Mouse (Mus musculus): ENCODE results near the gene Trpv2. TPM values are rescaled to one million over a fixed set of nuclear protein-coding genes. Genes with fewer than 3 reads are reported as not detected.
A peak's percentile ranks its signal among the peaks of the same experiment; 100 is the strongest.

Gene Trpv2
- polyA plus RNA-seq, 1 experiment from 2014 or later = 4.2 TPM

GRCm38 (mm10) chr11:62558961-62559646 is 15.2 kb upstream of the Trpv2 start:
- Histone ChIP-seq H3K4me2 (ENCODE audit: low read length) (no peak overlapping the region), H3K27me3 (ENCODE audit: control insufficient read depth, insufficient read depth, low read length) (no peaks in the 10 kb centered on the region), H3K4me3 (ENCODE audit: control insufficient read depth in 1 of 2, insufficient read depth in 1 of 2, low read depth in 1 of 2, low read length in 2 of 2) (no peak overlapping the region), H3K9ac (ENCODE audit: low read length) (no peak overlapping the region), H3K36me3 (ENCODE audit: control insufficient read depth, insufficient read depth, low read length) (peaks cover 8% of the 10 kb centered on the region), H3K9me3 (ENCODE audit: control insufficient read depth, low read length) (no peaks in the 10 kb centered on the region), H3K4me1 (ENCODE audit: control insufficient read depth in 2 of 2, insufficient read depth in 2 of 2, low read length in 2 of 2) (peaks cover 4 to 17% of the 10 kb centered on the region in 2 experiments), H3K27ac (replicated peaks in 1 of 2; ENCODE audit: control insufficient read depth in 1 of 2, insufficient read depth in 1 of 2, low read depth in 2 of 2, low read length in 2 of 2) (no peak overlapping the region)
- WGBS = 29% methylated on average over 6 of the region's 6 CpGs
- no peak; the same call in 1 of the 2 replicates for ATAC-seq (ENCODE audit: insufficient number of reproducible peaks, insufficient read depth, low FRiP score, low read depth)

GRCm38 (mm10) chr11:62560463-62561016 is 13.7 kb upstream of the Trpv2 start:
- Histone ChIP-seq H3K4me2 (ENCODE audit: low read length) (peak overlapping the region; percentile 63), H3K9ac (ENCODE audit: low read length) (peak overlapping the region; percentile 44; the same call in 1 of the 2 replicates), H3K27ac (replicated peaks in 1 of 2; ENCODE audit: control insufficient read depth in 1 of 2, insufficient read depth in 1 of 2, low read depth in 2 of 2, low read length in 2 of 2) (no peak overlapping the region), H3K4me3 (ENCODE audit: control insufficient read depth in 1 of 2, insufficient read depth in 1 of 2, low read depth in 1 of 2, low read length in 2 of 2) (peak overlapping the region; percentile 37 to 44), H3K9me3 (ENCODE audit: control insufficient read depth, low read length) (no peaks in the 10 kb centered on the region), H3K36me3 (ENCODE audit: control insufficient read depth, insufficient read depth, low read length) (no peaks in the 10 kb centered on the region), H3K4me1 (ENCODE audit: control insufficient read depth in 2 of 2, insufficient read depth in 2 of 2, low read length in 2 of 2) (peaks cover 4 to 6% of the 10 kb centered on the region in 2 experiments; a peak in 3 of 4 replicates), H3K27me3 (ENCODE audit: control insufficient read depth, insufficient read depth, low read length) (no peaks in the 10 kb centered on the region)
- no peak for ATAC-seq (ENCODE audit: insufficient number of reproducible peaks, insufficient read depth, low FRiP score, low read depth)
- 25% methylated on average over 43 of the region's 43 CpGs for WGBS

- Histone ChIP-seq H3K4me2 (ENCODE audit: low read length) (no peak overlapping the region), H3K4me1 (ENCODE audit: control insufficient read depth in 2 of 2, insufficient read depth in 2 of 2, low read length in 2 of 2) (peaks cover 4 to 6% of the 10 kb centered on the region in 2 experiments; a peak in 3 of 4 replicates), H3K4me3 (ENCODE audit: control insufficient read depth in 1 of 2, insufficient read depth in 1 of 2, low read depth in 1 of 2, low read length in 2 of 2) (no peak overlapping the region), H3K27ac (replicated peaks in 1 of 2; ENCODE audit: control insufficient read depth in 1 of 2, insufficient read depth in 1 of 2, low read depth in 2 of 2, low read length in 2 of 2) (no peak overlapping the region), H3K9me3 (ENCODE audit: control insufficient read depth, low read length) (no peaks in the 10 kb centered on the region), H3K36me3 (ENCODE audit: control insufficient read depth, insufficient read depth, low read length) (no peaks in the 10 kb centered on the region), H3K9ac (ENCODE audit: low read length) (no peak overlapping the region), H3K27me3 (ENCODE audit: control insufficient read depth, insufficient read depth, low read length) (no peaks in the 10 kb centered on the region)
- WGBS = 77% methylated on average over 2 of the region's 2 CpGs
- no peak for ATAC-seq (ENCODE audit: insufficient number of reproducible peaks, insufficient read depth, low FRiP score, low read depth)
These were observed 10.7 kb upstream of the Trpv2 start for GRCm38 (mm10) chr11:62563590-62563989.

DNA sequence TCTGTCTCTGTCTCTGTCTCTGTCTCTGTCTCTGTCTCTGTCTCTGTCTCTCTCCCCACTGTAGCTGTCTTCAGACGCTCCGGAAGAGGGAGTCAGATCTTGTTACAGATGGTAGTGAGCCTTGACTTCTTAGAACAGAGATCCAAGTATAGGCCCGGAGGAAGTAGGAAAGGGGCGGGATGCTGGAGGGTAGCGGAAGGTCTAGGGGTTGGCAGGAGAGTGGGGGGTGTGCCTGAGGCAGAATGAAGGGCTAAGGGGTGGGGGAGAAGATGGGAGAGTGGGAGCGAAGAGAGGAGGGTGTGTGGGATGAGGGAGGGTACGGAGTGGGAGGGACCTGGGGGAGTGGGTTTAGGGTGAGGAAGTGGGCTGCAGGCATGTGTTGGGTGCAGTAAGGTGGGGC is 8.5 kb upstream of the Trpv2 start:
- Histone ChIP-seq H3K36me3 (ENCODE audit: control insufficient read depth, insufficient read depth, low read length) (no peaks in the 10 kb centered on the region), H3K4me1 (ENCODE audit: control insufficient read depth in 2 of 2, insufficient read depth in 2 of 2, low read length in 2 of 2) (no peaks in the 10 kb centered on the region; a peak in 1 of 4 replicates), H3K9ac (ENCODE audit: low read length) (no peak overlapping the region), H3K9me3 (ENCODE audit: control insufficient read depth, low read length) (no peaks in the 10 kb centered on the region), H3K27me3 (ENCODE audit: control insufficient read depth, insufficient read depth, low read length) (no peaks in the 10 kb centered on the region), H3K4me3 (ENCODE audit: control insufficient read depth in 1 of 2, insufficient read depth in 1 of 2, low read depth in 1 of 2, low read length in 2 of 2) (no peak overlapping the region), H3K4me2 (ENCODE audit: low read length) (no peak overlapping the region), H3K27ac (replicated peaks in 1 of 2; ENCODE audit: control insufficient read depth in 1 of 2, insufficient read depth in 1 of 2, low read depth in 2 of 2, low read length in 2 of 2) (no peak overlapping the region)
- no peak for ATAC-seq (ENCODE audit: insufficient number of reproducible peaks, insufficient read depth, low FRiP score, low read depth)
- 61% methylated on average over 7 of the region's 7 CpGs for WGBS

DNA sequence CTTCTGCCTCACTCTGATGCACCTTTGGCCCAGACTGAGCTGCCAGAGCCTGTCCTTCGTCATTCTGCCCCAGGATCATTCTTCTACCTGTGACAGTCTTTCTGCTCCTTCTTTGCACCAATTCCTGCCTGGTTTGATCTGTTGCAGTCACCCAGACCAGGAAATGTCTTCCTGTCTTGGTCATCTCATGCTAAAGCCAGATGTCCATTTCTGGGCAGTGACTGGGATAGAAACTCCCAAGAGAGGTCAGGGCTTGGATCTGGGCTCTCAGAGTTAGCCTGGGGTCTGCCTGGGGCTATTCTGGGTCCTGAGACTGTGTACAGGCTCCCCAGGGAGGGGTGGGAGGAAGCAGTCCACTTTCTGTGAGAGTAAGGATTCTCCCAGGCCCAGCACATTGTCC is 8.1 kb upstream of the Trpv2 start:
- Histone ChIP-seq H3K27ac (replicated peaks in 1 of 2; ENCODE audit: control insufficient read depth in 1 of 2, insufficient read depth in 1 of 2, low read depth in 2 of 2, low read length in 2 of 2) (no peak overlapping the region), H3K27me3 (ENCODE audit: control insufficient read depth, insufficient read depth, low read length) (no peaks in the 10 kb centered on the region), H3K4me2 (ENCODE audit: low read length) (no peak overlapping the region), H3K4me3 (ENCODE audit: control insufficient read depth in 1 of 2, insufficient read depth in 1 of 2, low read depth in 1 of 2, low read length in 2 of 2) (no peak overlapping the region), H3K4me1 (ENCODE audit: control insufficient read depth in 2 of 2, insufficient read depth in 2 of 2, low read length in 2 of 2) (no peaks in the 10 kb centered on the region), H3K9ac (ENCODE audit: low read length) (no peak overlapping the region), H3K9me3 (ENCODE audit: control insufficient read depth, low read length) (no peaks in the 10 kb centered on the region), H3K36me3 (ENCODE audit: control insufficient read depth, insufficient read depth, low read length) (no peaks in the 10 kb centered on the region)
- 46% methylated on average over 1 of the region's 1 CpGs for WGBS
- ATAC-seq (ENCODE audit: insufficient number of reproducible peaks, insufficient read depth, low FRiP score, low read depth) = no peak

DNA sequence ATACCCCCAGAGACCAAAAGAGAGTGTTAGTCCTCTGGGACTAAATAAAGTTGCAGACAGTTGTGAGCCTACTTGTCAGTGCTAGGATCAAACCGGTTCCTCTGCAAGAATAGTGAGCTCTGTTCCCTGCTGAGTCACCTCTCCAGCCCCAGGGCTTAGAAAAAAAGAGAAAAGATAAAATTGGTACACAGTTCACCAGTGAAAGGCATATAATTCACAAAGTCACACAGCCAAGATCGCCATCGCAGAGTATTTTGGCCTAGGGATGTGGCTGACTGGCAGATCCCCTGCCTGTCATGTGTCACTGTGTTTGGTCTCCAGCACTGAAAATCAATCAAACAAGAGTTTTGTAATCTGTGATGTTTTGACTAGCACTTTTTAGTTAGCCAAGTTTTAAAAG is 6.0 kb upstream of the Trpv2 start:
- Histone ChIP-seq H3K9me3 (ENCODE audit: control insufficient read depth, low read length) (no peaks in the 10 kb centered on the region), H3K4me3 (ENCODE audit: control insufficient read depth in 1 of 2, insufficient read depth in 1 of 2, low read depth in 1 of 2, low read length in 2 of 2) (no peak overlapping the region), H3K36me3 (ENCODE audit: control insufficient read depth, insufficient read depth, low read length) (no peaks in the 10 kb centered on the region), H3K4me2 (ENCODE audit: low read length) (no peak overlapping the region), H3K27ac (replicated peaks in 1 of 2; ENCODE audit: control insufficient read depth in 1 of 2, insufficient read depth in 1 of 2, low read depth in 2 of 2, low read length in 2 of 2) (no peak overlapping the region), H3K4me1 (ENCODE audit: control insufficient read depth in 2 of 2, insufficient read depth in 2 of 2, low read length in 2 of 2) (no peaks in the 10 kb centered on the region), H3K9ac (ENCODE audit: low read length) (no peak overlapping the region), H3K27me3 (ENCODE audit: control insufficient read depth, insufficient read depth, low read length) (no peaks in the 10 kb centered on the region)
- no peak for ATAC-seq (ENCODE audit: insufficient number of reproducible peaks, insufficient read depth, low FRiP score, low read depth)
- 75% methylated on average over 3 of the region's 3 CpGs for WGBS

- H3K36me3 ChIP-seq (ENCODE audit: control insufficient read depth, insufficient read depth, low read length) = no peaks in the 10 kb centered on the region
- no peaks in the 10 kb centered on the region for H3K27me3 ChIP-seq (ENCODE audit: control insufficient read depth, insufficient read depth, low read length)
- H3K27ac ChIP-seq (replicated peaks in 1 of 2; ENCODE audit: control insufficient read depth in 1 of 2, insufficient read depth in 1 of 2, low read depth in 2 of 2, low read length in 2 of 2) = no peak overlapping the region
- ATAC-seq (ENCODE audit: insufficient number of reproducible peaks, insufficient read depth, low FRiP score, low read depth) = no peak
- no peaks in the 10 kb centered on the region for H3K9me3 ChIP-seq (ENCODE audit: control insufficient read depth, low read length)
- no peak overlapping the region for H3K4me3 ChIP-seq (ENCODE audit: control insufficient read depth in 1 of 2, insufficient read depth in 1 of 2, low read depth in 1 of 2, low read length in 2 of 2)
- H3K4me1 ChIP-seq (ENCODE audit: control insufficient read depth in 2 of 2, insufficient read depth in 2 of 2, low read length in 2 of 2) = peaks cover 5 to 6% of the 10 kb centered on the region in 2 experiments; a peak in 2 of 4 replicates
- WGBS = 76% methylated on average over 4 of the region's 4 CpGs
- H3K9ac ChIP-seq (ENCODE audit: low read length) = no peak overlapping the region
- H3K4me2 ChIP-seq (ENCODE audit: low read length) = peak overlapping the region; percentile 99; the same call in 1 of the 2 replicates
These were observed 408 bp downstream of the Trpv2 start for GRCm38 (mm10) chr11:62574703-62575085.

Measured in heart, embryonic 14.5 days (tissue).